Mouse (Mus musculus): Measurements from ENCODE around the gene Ambra1. TPM values are rescaled to one million over a fixed set of nuclear protein-coding genes. Genes with fewer than 3 reads are reported as not detected.

Ambra1 gene
- polyA plus RNA-seq, 1 experiment from 2014 or later: 7.3 TPM

GRCm38 (mm10) chr2:91950275-91951085 is 220.5 kb downstream of the Ambra1 start:
- Histone ChIP-seq H3K9ac (replicated peaks; ENCODE audit: low read depth) (0 out of 2 replicates have a peak overlapping the region, but pooled peaks have one; percentile 13), H3K4me1 (ENCODE audit: insufficient read depth, low read depth, low read length) (peaks cover 44% of the 10 kb centered on the region), H3K27me3 (replicated peaks; ENCODE audit: insufficient read depth, low read length) (no peaks in the 10 kb centered on the region), H3K4me3 (ENCODE audit: low read depth, low read length) (no peak overlapping the region), H3K9me3 (ENCODE audit: low read length) (no peaks in the 10 kb centered on the region), H3K36me3 (ENCODE audit: insufficient read depth, low read length) (no peaks in the 10 kb centered on the region), H3K4me2 (replicated peaks; ENCODE audit: low read depth, low read length) (peak overlapping the region; percentile 44), H3K27ac (ENCODE audit: low read length) (peak overlapping the region; percentile 74)
- DNase-seq (ENCODE audit: low spot score) (peak; percentile 78), ATAC-seq (peak; percentile 51)
- WGBS: 19% methylated on average over 14 of the region's 15 CpGs
- TF ChIP-seq CTCF (IDR thresholded peaks at IDR 0.05): no peak
- TF ChIP-seq EP300 (IDR thresholded peaks at IDR 0.05): no peak

GRCm38 (mm10) chr2:91953825-91954224 is 223.9 kb downstream of the Ambra1 start:
- Histone ChIP-seq H3K27ac (ENCODE audit: low read length) (peak overlapping the region; percentile 68), H3K9me3 (ENCODE audit: low read length) (no peaks in the 10 kb centered on the region), H3K4me2 (replicated peaks; ENCODE audit: low read depth, low read length) (no peak overlapping the region), H3K4me3 (ENCODE audit: low read depth, low read length) (no peak overlapping the region), H3K27me3 (replicated peaks; ENCODE audit: insufficient read depth, low read length) (no peaks in the 10 kb centered on the region), H3K4me1 (ENCODE audit: insufficient read depth, low read depth, low read length) (peaks cover 43% of the 10 kb centered on the region), H3K9ac (replicated peaks; ENCODE audit: low read depth) (no peak overlapping the region; the same call in 1 of the 2 replicates), H3K36me3 (ENCODE audit: insufficient read depth, low read length) (no peaks in the 10 kb centered on the region)
- peak; percentile 92 for ATAC-seq
- TF ChIP-seq CTCF (IDR thresholded peaks at IDR 0.05): peak; percentile 37
- TF ChIP-seq EP300 (IDR thresholded peaks at IDR 0.05): peak; percentile 84
- DNase-seq (ENCODE audit: low spot score): peak; percentile 94
- WGBS: 8% methylated on average over 5 of the region's 5 CpGs

GRCm38 (mm10) chr2:91955121-91955591 is 225.2 kb downstream of the Ambra1 start:
- TF ChIP-seq CTCF (IDR thresholded peaks at IDR 0.05) (no peak), EP300 (IDR thresholded peaks at IDR 0.05) (no peak)
- no peak overlapping the region for H3K4me2 ChIP-seq (replicated peaks; ENCODE audit: low read depth, low read length)
- no peak overlapping the region for H3K4me3 ChIP-seq (ENCODE audit: low read depth, low read length)
- H3K9ac ChIP-seq (replicated peaks; ENCODE audit: low read depth): no peak overlapping the region
- no peak for ATAC-seq
- WGBS: 41% methylated on average over 4 of the region's 4 CpGs
- DNase-seq (ENCODE audit: low spot score): no peak
- H3K27ac ChIP-seq (ENCODE audit: low read length): peak overlapping the region; percentile 68
- H3K27me3 ChIP-seq (replicated peaks; ENCODE audit: insufficient read depth, low read length): no peaks in the 10 kb centered on the region
- no peaks in the 10 kb centered on the region for H3K9me3 ChIP-seq (ENCODE audit: low read length)
- no peaks in the 10 kb centered on the region for H3K36me3 ChIP-seq (ENCODE audit: insufficient read depth, low read length)
- H3K4me1 ChIP-seq (ENCODE audit: insufficient read depth, low read depth, low read length): peaks cover 32% of the 10 kb centered on the region

- no peak overlapping the region for H3K4me2 ChIP-seq (replicated peaks; ENCODE audit: low read depth, low read length)
- WGBS: 68% methylated on average over 6 of the region's 6 CpGs
- no peak for ATAC-seq
- 0 out of 2 replicates have a peak overlapping the region, but pooled peaks have one; percentile 16 for H3K9ac ChIP-seq (replicated peaks; ENCODE audit: low read depth)
- no peak for DNase-seq (ENCODE audit: low spot score)
- H3K27me3 ChIP-seq (replicated peaks; ENCODE audit: insufficient read depth, low read length): no peaks in the 10 kb centered on the region
- TF ChIP-seq EP300 (IDR thresholded peaks at IDR 0.05): no peak
- no peak for TF ChIP-seq CTCF (IDR thresholded peaks at IDR 0.05)
- no peaks in the 10 kb centered on the region for H3K36me3 ChIP-seq (ENCODE audit: insufficient read depth, low read length)
- H3K27ac ChIP-seq (ENCODE audit: low read length): peak overlapping the region; percentile 68; the same call in 1 of the 2 replicates
- H3K4me3 ChIP-seq (ENCODE audit: low read depth, low read length): no peak overlapping the region
- H3K4me1 ChIP-seq (ENCODE audit: insufficient read depth, low read depth, low read length): peaks cover 25% of the 10 kb centered on the region
- no peaks in the 10 kb centered on the region for H3K9me3 ChIP-seq (ENCODE audit: low read length)
Measured at GRCm38 (mm10) chr2:91955875-91956274, 225.9 kb downstream of the Ambra1 start.

GRCm38 (mm10) chr2:91957096-91957495 is 227.2 kb downstream of the Ambra1 start:
- no peak overlapping the region for H3K9ac ChIP-seq (replicated peaks; ENCODE audit: low read depth)
- no peaks in the 10 kb centered on the region for H3K36me3 ChIP-seq (ENCODE audit: insufficient read depth, low read length)
- H3K27ac ChIP-seq (ENCODE audit: low read length): peak overlapping the region; percentile 15; the same call in 1 of the 2 replicates
- H3K27me3 ChIP-seq (replicated peaks; ENCODE audit: insufficient read depth, low read length): no peaks in the 10 kb centered on the region
- H3K4me2 ChIP-seq (replicated peaks; ENCODE audit: low read depth, low read length): no peak overlapping the region
- H3K4me3 ChIP-seq (ENCODE audit: low read depth, low read length): no peak overlapping the region
- peak; percentile 18 for ATAC-seq
- peak; percentile 42 for DNase-seq (ENCODE audit: low spot score)
- TF ChIP-seq EP300 (IDR thresholded peaks at IDR 0.05): no peak
- no peak for TF ChIP-seq CTCF (IDR thresholded peaks at IDR 0.05)
- no peaks in the 10 kb centered on the region for H3K9me3 ChIP-seq (ENCODE audit: low read length)
- peaks cover 28% of the 10 kb centered on the region for H3K4me1 ChIP-seq (ENCODE audit: insufficient read depth, low read depth, low read length)
- 7% methylated on average over 3 of the region's 4 CpGs for WGBS

GRCm38 (mm10) chr2:91958049-91958448 is 228.1 kb downstream of the Ambra1 start:
- H3K27ac ChIP-seq (ENCODE audit: low read length): no peak overlapping the region
- no peak overlapping the region for H3K4me2 ChIP-seq (replicated peaks; ENCODE audit: low read depth, low read length)
- DNase-seq (ENCODE audit: low spot score) (no peak), ATAC-seq (no peak)
- no peaks in the 10 kb centered on the region for H3K27me3 ChIP-seq (replicated peaks; ENCODE audit: insufficient read depth, low read length)
- WGBS: 79% methylated on average over 8 of the region's 8 CpGs
- no peaks in the 10 kb centered on the region for H3K9me3 ChIP-seq (ENCODE audit: low read length)
- peaks cover 34% of the 10 kb centered on the region for H3K4me1 ChIP-seq (ENCODE audit: insufficient read depth, low read depth, low read length)
- TF ChIP-seq EP300 (IDR thresholded peaks at IDR 0.05): no peak
- TF ChIP-seq CTCF (IDR thresholded peaks at IDR 0.05): no peak
- H3K9ac ChIP-seq (replicated peaks; ENCODE audit: low read depth): no peak overlapping the region
- no peak overlapping the region for H3K4me3 ChIP-seq (ENCODE audit: low read depth, low read length)
- H3K36me3 ChIP-seq (ENCODE audit: insufficient read depth, low read length): no peaks in the 10 kb centered on the region

All from lung, postnatal 0 days (tissue).